Mouse (Mus musculus) heart, adult 2 months (tissue): ENCODE measurements around the gene Ocrl. TPM values are rescaled to one million over a fixed set of nuclear protein-coding genes. Genes with fewer than 3 reads are reported as not detected.

Experiments used
- DNase-seq, 2 experiments: peaks; one replicate each; pipeline ENCODE4 v3.0.0; 2021
- H3K27ac ChIP-seq: fragments of 200-600 bp; 2 replicates; pipeline ENCODE4 v1.8.1; 2022
- H3K27me3 ChIP-seq: fragments of 200-500 bp; 2 replicates; pipeline ENCODE4 v1.6.1; 2012; ENCODE audit warnings: mild to moderate bottlenecking, low read length, inconsistent platforms, mixed read lengths; ENCODE audit not compliant: control insufficient read depth, insufficient read depth
- H3K36me3 ChIP-seq: fragments of 200-500 bp; 2 replicates; pipeline ENCODE4 v1.6.1; 2012; ENCODE audit warnings: low read length, inconsistent platforms; ENCODE audit not compliant: control insufficient read depth, insufficient read depth
- H3K4me1 ChIP-seq: fragments of 200-500 bp; 2 replicates; pipeline ENCODE4 v1.6.1; 2011; ENCODE audit warnings: low read length; ENCODE audit not compliant: control insufficient read depth, insufficient read depth
- H3K4me3 ChIP-seq: fragments of 200-600 bp; 2 replicates; pipeline ENCODE4 v1.8.1; 2022
- H3K79me2 ChIP-seq: fragments of 200-500 bp; replicated peaks from 2 replicates; pipeline ENCODE4 v1.6.1; 2012; ENCODE audit warnings: mild to moderate bottlenecking, inconsistent platforms, low read length, moderate library complexity, mixed read lengths; ENCODE audit not compliant: control insufficient read depth, insufficient read depth
- H3K9ac ChIP-seq: fragments of 200-500 bp; 2 replicates; pipeline ENCODE4 v1.6.1; 2012; ENCODE audit warnings: low read depth, mild to moderate bottlenecking, control low read depth, inconsistent platforms, low read length, mixed read lengths
- CTCF ChIP-seq: fragments of 200-600 bp; IDR thresholded peaks from 2 replicates; pipeline ENCODE4 v1.8.1; 2022; ENCODE audit warnings: antibody characterized with exemption, mild to moderate bottlenecking, moderate library complexity
- EP300 ChIP-seq: fragments of 200-500 bp; IDR thresholded peaks from 2 replicates; pipeline ENCODE4 v1.6.1; 2011; ENCODE audit warnings: low read depth, low read length, control low read depth; ENCODE audit not compliant: insufficient read depth
- POLR2A ChIP-seq: fragments of 200-500 bp; IDR thresholded peaks from 2 replicates; pipeline ENCODE4 v1.6.1; 2011; ENCODE audit warnings: mild to moderate bottlenecking, low read depth, low read length, control low read depth; ENCODE audit not compliant: insufficient read depth
- WGBS: fragments of 180-500 bp; shearing (Covaris S2); methylation state at CpG from one replicate; pipeline ENCODE4 v1.1.7; 2018; 5-methylcytosine and 5-hydroxymethylcytosine counted together
- intact Hi-C: fragments of 180-260 bp; cut with DNase I; formaldehyde crosslinking; loops from one replicate; pipeline ENCODE4 v1.15.1; 2025
- long read RNA-seq: library from polyadenylated mRNA; stranded (forward); transcript quantifications from one replicate; pipeline ENCODE4 v2.0.0, GENCODE M21; 2021
- polyA plus RNA-seq: library from polyadenylated mRNA; depleted of rRNA; stranded (reverse); fragments of >200 nt; gene quantifications from 2 replicates; pipeline ENCODE4 v1.2.3, GENCODE M21; 2012; rRNA removed
- total RNA-seq, 2 experiments: library from RNA; stranded (reverse); gene quantifications; 2 replicates each; pipeline ENCODE4 v1.2.3; 2021

The Ocrl gene
- total RNA-seq: 10 to 100 TPM in 1 of 2 experiments, 1 to 10 TPM in 1; 9.8 to 11.7 TPM
- 8.4 and 14.9 TPM in 2 replicates for polyA plus RNA-seq
- long read RNA-seq, partial matches to known transcripts: 1 of 7 reads
- long read RNA-seq, other reads (novel, unspliced or antisense): 6 of 7 reads

- Histone ChIP-seq H3K27ac (peak within 1 kb of the TSS; percentile 88), H3K36me3 (peaks cover 6% of the 10 kb centered on the region), H3K9ac (peak within 1 kb of the TSS; percentile 96), H3K79me2 (no peaks in the 10 kb centered on the region), H3K4me1 (no peaks in the 10 kb centered on the region; the same call in 1 of the 2 replicates), H3K4me3 (peak within 1 kb of the TSS; percentile 67), H3K27me3 (no peaks in the 10 kb centered on the region)
- intact Hi-C loops: no loop called here
- TF ChIP-seq EP300: no peak
- peak; percentile 89 for TF ChIP-seq CTCF
- WGBS: 11% methylated on average over 32 of the region's 35 CpGs
- DNase-seq: peak; percentile 81 to 82
These were observed at the start of gene Ocrl for GRCm38 (mm10) chrX:47912306-47912792. TSS of gene Ocrl (plus strand) at chrX:47912387.

DNA sequence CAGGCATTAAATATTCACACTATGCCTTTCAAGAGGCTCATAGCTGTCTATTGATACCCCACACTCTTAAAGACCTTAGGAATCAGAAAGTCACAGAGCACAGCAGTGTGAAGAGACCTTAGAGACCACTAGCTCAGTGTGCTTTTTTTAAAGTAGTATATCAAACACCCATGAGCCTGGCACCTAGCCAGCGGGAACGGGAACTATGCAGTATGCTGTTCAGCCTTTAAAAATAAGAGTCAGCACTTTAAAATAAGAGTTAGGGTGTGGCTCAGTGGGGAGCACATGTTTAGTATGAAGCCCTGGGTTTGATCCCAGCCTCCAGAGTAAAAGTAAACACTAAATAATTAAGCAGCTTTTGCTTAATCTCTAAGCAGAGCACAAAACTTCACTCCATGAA, 32.1 kb upstream of the Ocrl start:
- H3K27me3 ChIP-seq: no peaks in the 10 kb centered on the region
- H3K4me1 ChIP-seq: no peaks in the 10 kb centered on the region
- 13% methylated on average over 2 of the region's 2 CpGs for WGBS
- intact Hi-C loops: no loop called here
- H3K79me2 ChIP-seq: no peaks in the 10 kb centered on the region
- H3K36me3 ChIP-seq: no peaks in the 10 kb centered on the region
- no peak overlapping the region for H3K27ac ChIP-seq
- peak; percentile 15 to 21 for DNase-seq
- TF ChIP-seq POLR2A (no peak), CTCF (no peak), EP300 (no peak)
- no peak overlapping the region for H3K4me3 ChIP-seq
- H3K9ac ChIP-seq: no peak overlapping the region

GRCm38 (mm10) chrX:47882813-47883212, 29.4 kb upstream of the Ocrl start:
- no peak for DNase-seq
- intact Hi-C loops: no loop called here
- Histone ChIP-seq H3K4me1 (no peaks in the 10 kb centered on the region), H3K79me2 (no peaks in the 10 kb centered on the region), H3K27ac (no peak overlapping the region), H3K4me3 (no peak overlapping the region), H3K36me3 (no peaks in the 10 kb centered on the region), H3K27me3 (no peaks in the 10 kb centered on the region), H3K9ac (no peak overlapping the region)
- 84% methylated on average over 6 of the region's 6 CpGs for WGBS
- no peak for TF ChIP-seq EP300
- no peak for TF ChIP-seq CTCF
- no peak for TF ChIP-seq POLR2A

DNA sequence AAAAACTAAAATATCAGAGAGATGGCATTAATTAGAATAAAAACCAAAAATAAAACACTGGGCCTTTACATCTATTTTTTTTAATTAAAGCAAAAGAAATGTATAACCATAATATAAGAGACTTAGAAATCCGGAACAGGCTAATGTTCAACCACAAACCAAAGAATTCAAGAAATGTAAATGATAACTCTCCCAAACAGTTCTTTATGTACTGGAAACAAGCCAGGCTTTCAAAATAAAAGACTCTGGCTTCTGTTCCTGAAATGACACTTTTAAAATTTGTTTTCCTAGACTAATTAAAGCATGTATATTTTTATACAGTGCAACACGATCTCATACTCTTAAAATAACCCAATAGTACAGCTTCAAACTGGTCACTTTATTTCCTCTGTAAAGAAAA, 24.8 kb upstream of the Ocrl start:
- 49% methylated on average over 2 of the region's 2 CpGs for WGBS
- H3K27ac ChIP-seq: no peak overlapping the region
- no peaks in the 10 kb centered on the region for H3K79me2 ChIP-seq
- H3K36me3 ChIP-seq: no peaks in the 10 kb centered on the region
- no peak overlapping the region for H3K9ac ChIP-seq
- TF ChIP-seq EP300 (no peak), CTCF (no peak), POLR2A (no peak)
- intact Hi-C loops: no loop called here
- no peaks in the 10 kb centered on the region for H3K27me3 ChIP-seq
- no peak overlapping the region for H3K4me3 ChIP-seq
- no peak for DNase-seq
- H3K4me1 ChIP-seq: no peaks in the 10 kb centered on the region

DNA sequence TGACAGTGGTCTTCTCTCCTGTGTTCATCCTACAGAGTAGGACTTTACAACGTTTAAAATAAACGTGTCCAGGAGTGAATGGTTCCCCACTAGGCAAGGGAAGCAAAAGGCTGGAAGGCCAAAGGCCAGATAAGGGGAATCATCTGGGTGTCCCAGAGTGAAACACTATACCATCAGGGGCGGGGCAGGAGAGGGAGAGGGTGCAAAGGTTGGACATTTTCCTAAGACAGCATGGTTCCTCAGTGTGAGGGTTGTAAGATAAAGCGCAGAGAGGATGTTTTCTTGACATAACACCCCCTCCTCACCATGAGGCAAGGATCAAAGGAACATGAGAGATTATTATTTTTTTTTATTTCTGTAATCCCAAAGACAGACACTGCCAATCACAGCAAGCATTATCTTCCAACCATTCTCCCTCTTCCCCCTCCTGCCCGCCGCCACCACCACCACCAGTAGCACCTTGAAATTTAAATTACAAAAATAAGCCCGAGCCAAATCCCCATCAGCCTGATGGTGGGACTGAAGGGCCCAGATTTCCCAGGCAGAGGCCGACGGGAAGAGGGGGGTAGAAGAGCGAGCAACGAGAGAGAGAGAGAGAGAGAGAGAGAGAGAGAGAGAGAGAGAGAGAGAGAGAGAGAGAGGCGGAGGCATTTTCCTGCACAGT, 20.8 kb upstream of the Ocrl start:
- H3K36me3 ChIP-seq: no peaks in the 10 kb centered on the region
- H3K79me2 ChIP-seq: no peaks in the 10 kb centered on the region
- no peak overlapping the region for H3K27ac ChIP-seq
- intact Hi-C loops: no loop called here
- TF ChIP-seq EP300 (no peak), CTCF (no peak), POLR2A (no peak)
- no peak overlapping the region; the same call in 1 of the 2 replicates for H3K4me3 ChIP-seq
- WGBS: 20% methylated on average over 11 of the region's 12 CpGs
- DNase-seq: no peak
- no peaks in the 10 kb centered on the region for H3K27me3 ChIP-seq
- H3K9ac ChIP-seq: no peak overlapping the region
- H3K4me1 ChIP-seq: no peaks in the 10 kb centered on the region

GRCm38 (mm10) chrX:47891907-47892430, 20.2 kb upstream of the Ocrl start:
- Histone ChIP-seq H3K27me3 (no peaks in the 10 kb centered on the region), H3K4me3 (peak overlapping the region; percentile 49), H3K27ac (no peak overlapping the region), H3K36me3 (no peaks in the 10 kb centered on the region), H3K79me2 (no peaks in the 10 kb centered on the region), H3K4me1 (no peaks in the 10 kb centered on the region), H3K9ac (peak overlapping the region; percentile 60)
- WGBS: 18% methylated on average over 29 of the region's 36 CpGs
- intact Hi-C loops: no loop called here
- TF ChIP-seq EP300 (no peak), POLR2A (no peak), CTCF (no peak)
- peak; percentile 2 to 33 for DNase-seq
